Mouse (Mus musculus) MEL (cell line): ENCODE data around the gene Cspg4. TPM values are rescaled to one million over a fixed set of nuclear protein-coding genes. Genes with fewer than 3 reads are reported as not detected.
A peak's percentile ranks its signal among the peaks of the same experiment; 100 is the strongest.

Experiments
- DNase-seq: peaks from one replicate; pipeline ENCODE4 v3.0.0; 2011; ENCODE audit warnings: low read depth, low spot score
- H3K27ac ChIP-seq: 2 replicates; pipeline ENCODE4 v1.5.1; 2012; ENCODE audit warnings: low read depth, mild to moderate bottlenecking, control low read depth, low read length, moderate library complexity; ENCODE audit not compliant: control insufficient read depth
- H3K27me3 ChIP-seq, 2 experiments: fragments of 150-350 bp in 1 of 2; sonication (generic) in 1 of 2; 2 replicates each; pipeline ENCODE4 v1.6.1; 2012; ENCODE audit warnings: low read length in 2 of 2, mild to moderate bottlenecking in 2 of 2, improper control_type of control experiment in 1 of 2, moderate library complexity in 1 of 2; ENCODE audit not compliant: insufficient read depth in 2 of 2, control insufficient read depth in 1 of 2
- H3K36me3 ChIP-seq, 2 experiments: 2 replicates each; pipeline ENCODE4 v1.6.1; 2012 to 2014; ENCODE audit warnings: low read length in 2 of 2, improper control_type of control experiment in 1 of 2, inconsistent platforms in 1 of 2, mild to moderate bottlenecking in 1 of 2; ENCODE audit not compliant: insufficient read depth in 2 of 2, control insufficient read depth in 1 of 2
- H3K4me1 ChIP-seq, 2 experiments: fragments of 150-350 bp in 1 of 2; sonication (generic) in 1 of 2; 2 replicates each; pipeline ENCODE4 v1.6.1; 2012; ENCODE audit warnings: low read length in 2 of 2, improper control_type of control experiment in 1 of 2, mild to moderate bottlenecking in 1 of 2; ENCODE audit not compliant: insufficient read depth in 2 of 2, control insufficient read depth in 1 of 2
- H3K4me3 ChIP-seq, 2 experiments: fragments of 150-350 bp in 1 of 2; sonication (generic) in 1 of 2; 2 replicates each; pipeline ENCODE4 v1.5.1; 2012; ENCODE audit warnings: low read depth in 2 of 2, low read length in 2 of 2, mild to moderate bottlenecking in 2 of 2, moderate library complexity in 2 of 2, control low read depth in 1 of 2, improper control_type of control experiment in 1 of 2; ENCODE audit not compliant: control insufficient read depth in 1 of 2, insufficient read depth in 1 of 2
- H3K79me2 ChIP-seq: 2 replicates; pipeline ENCODE4 v1.6.1; 2012; ENCODE audit warnings: mild to moderate bottlenecking, low read length, moderate library complexity; ENCODE audit not compliant: control insufficient read depth, poor library complexity, insufficient read depth
- H3K9ac ChIP-seq: 2 replicates; pipeline ENCODE4 v1.6.1; 2012; ENCODE audit warnings: low read depth, mild to moderate bottlenecking, control low read depth, low read length, moderate library complexity; ENCODE audit not compliant: control insufficient read depth, poor library complexity, severe bottlenecking
- H3K9me3 ChIP-seq: fragments of 150-350 bp; sonication (generic); replicated peaks from 2 replicates; pipeline ENCODE4 v1.6.1; 2012; ENCODE audit warnings: mild to moderate bottlenecking, low read length, improper control_type of control experiment, moderate library complexity; ENCODE audit not compliant: insufficient read depth
- CHD2 ChIP-seq: IDR thresholded peaks from 2 replicates; pipeline ENCODE4 v1.6.1; 2011; ENCODE audit warnings: low read length, improper control_type of control experiment
- CTCF ChIP-seq, 3 experiments: IDR thresholded peaks in 2 of 3; conservative IDR thresholded peaks in 1 of 3; 2 replicates each; pipeline ENCODE4 v1.5.1; 2011 to 2012; ENCODE audit warnings: low read length in 3 of 3, low read depth in 2 of 3, mild to moderate bottlenecking in 2 of 3, improper control_type of control experiment in 1 of 3, inconsistent platforms in 1 of 3, mixed read lengths in 1 of 3, moderate library complexity in 1 of 3; ENCODE audit not compliant: control insufficient read depth in 1 of 3, insufficient read depth in 1 of 3, poor library complexity in 1 of 3, severe bottlenecking in 1 of 3
- ETS1 ChIP-seq: IDR thresholded peaks from 2 replicates; pipeline ENCODE4 v1.6.1; 2012; ENCODE audit warnings: low read depth, mild to moderate bottlenecking, inconsistent platforms, low read length, improper control_type of control experiment, moderate library complexity
- GATA1 ChIP-seq: IDR thresholded peaks from 2 replicates; pipeline ENCODE4 v1.6.1; 2011; ENCODE audit warnings: low read depth, low read length, improper control_type of control experiment
- KAT2A ChIP-seq: conservative IDR thresholded peaks from 2 replicates; pipeline ENCODE4 v1.6.1; 2012; ENCODE audit warnings: low read depth, low read length, improper control_type of control experiment, inconsistent platforms
- MAX ChIP-seq: IDR thresholded peaks from 2 replicates; pipeline ENCODE4 v1.6.1; 2011; ENCODE audit warnings: low read length, improper control_type of control experiment
- MXI1 ChIP-seq: IDR thresholded peaks from 2 replicates; pipeline ENCODE4 v1.6.1; 2011; ENCODE audit warnings: mild to moderate bottlenecking, low read depth, low read length, improper control_type of control experiment
- MYB ChIP-seq: IDR thresholded peaks from 2 replicates; pipeline ENCODE4 v1.6.1; 2011; ENCODE audit warnings: mild to moderate bottlenecking, low read depth, low read length, improper control_type of control experiment
- POLR2AphosphoS5 ChIP-seq: IDR thresholded peaks from 2 replicates; pipeline ENCODE4 v1.6.1; 2012; ENCODE audit warnings: low read depth, borderline replicate concordance, mild to moderate bottlenecking, inconsistent platforms, low read length, moderate library complexity, mixed read lengths
- RAD21 ChIP-seq: IDR thresholded peaks from 2 replicates; pipeline ENCODE4 v1.6.1; 2011; ENCODE audit warnings: mild to moderate bottlenecking, low read depth, low read length, improper control_type of control experiment
- RCOR1 ChIP-seq: IDR thresholded peaks from 2 replicates; pipeline ENCODE4 v1.6.1; 2012; ENCODE audit warnings: low read depth, mild to moderate bottlenecking, inconsistent platforms, low read length, improper control_type of control experiment
- SMC3 ChIP-seq: IDR thresholded peaks from 2 replicates; pipeline ENCODE4 v1.6.1; 2011; ENCODE audit warnings: low read depth, low read length, improper control_type of control experiment
- TBP ChIP-seq: IDR thresholded peaks from 2 replicates; pipeline ENCODE4 v1.8.0; 2011; ENCODE audit warnings: low read depth, low read length, improper control_type of control experiment
- UBTF ChIP-seq: IDR thresholded peaks from 2 replicates; pipeline ENCODE4 v1.6.1; 2012; ENCODE audit warnings: low read depth, mild to moderate bottlenecking, inconsistent platforms, low read length, improper control_type of control experiment, moderate library complexity, borderline replicate concordance; ENCODE audit not compliant: insufficient read depth
- USF1 ChIP-seq: IDR thresholded peaks from 2 replicates; pipeline ENCODE4 v1.6.1; 2014; ENCODE audit warnings: low read depth, mild to moderate bottlenecking, inconsistent platforms, low read length, improper control_type of control experiment, moderate library complexity
- USF2 ChIP-seq, 2 experiments: IDR thresholded peaks; 2 replicates each; pipeline ENCODE4 v1.6.1; 2011 to 2012; ENCODE audit warnings: improper control_type of control experiment in 2 of 2, low read length in 2 of 2, borderline replicate concordance in 1 of 2, inconsistent platforms in 1 of 2, low read depth in 1 of 2, mild to moderate bottlenecking in 1 of 2; ENCODE audit not compliant: insufficient read depth in 1 of 2
- ZKSCAN1 ChIP-seq: IDR thresholded peaks from 2 replicates; pipeline ENCODE4 v1.6.1; 2012; ENCODE audit warnings: low read depth, mild to moderate bottlenecking, inconsistent platforms, low read length, improper control_type of control experiment, moderate library complexity
- ZNF384 ChIP-seq: IDR thresholded peaks from 2 replicates; pipeline ENCODE4 v1.6.1; 2012; ENCODE audit warnings: low read depth, mild to moderate bottlenecking, inconsistent platforms, low read length, improper control_type of control experiment
- polyA plus RNA-seq, 2 experiments: library from polyadenylated mRNA; stranded (reverse) in 1 of 2; unstranded in 1 of 2; fragments of >175 nt in 1 of 2; fragments of >200 nt in 1 of 2; gene quantifications; 2 replicates each; pipeline versions ENCODE4 v1.2.1 to v1.2.4; 2012; ENCODE audit warnings: low replicate concordance in 2 of 2, low read depth in 1 of 2; ENCODE audit not compliant: insufficient read length in 2 of 2, insufficient read depth in 1 of 2, missing spikeins in 1 of 2
- total RNA-seq: library from RNA; depleted of rRNA; stranded (reverse); fragments of 300-350 nt; gene quantifications from 2 replicates; pipeline ENCODE4 v1.2.3, GENCODE M21; 2012; rRNA removed

Cspg4 gene
- total RNA-seq (0.16 and 0.23 TPM in 2 replicates), polyA plus RNA-seq (under 1 TPM in 1 of 2 experiments, not detected in 1; 0.15 TPM)

DNA sequence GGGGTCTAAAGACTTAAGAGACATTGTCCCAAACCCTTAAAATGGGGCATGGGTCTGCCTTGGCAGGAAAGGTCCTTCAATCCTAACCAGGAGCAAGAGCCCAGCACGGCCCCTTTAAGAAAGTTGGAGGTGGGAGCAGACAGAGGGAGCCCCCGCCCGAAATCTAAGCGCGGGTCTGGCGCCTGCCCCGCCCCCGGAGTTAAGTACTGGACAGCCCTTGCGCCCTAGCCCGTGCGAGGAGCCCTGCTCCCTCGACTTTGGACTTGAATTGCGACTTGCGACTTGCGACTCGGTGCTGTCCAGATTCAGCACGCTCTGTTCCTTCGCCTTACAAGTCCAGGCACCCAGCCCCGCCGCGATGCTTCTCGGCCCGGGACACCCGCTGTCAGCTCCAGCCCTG, at the start of gene Cspg4:
TSS of gene Cspg4 (plus strand) at position 202 of the 400 bp plus-strand sequence.
- Histone ChIP-seq H3K4me3 (no peak within 1 kb of the TSS), H3K27me3 (peaks cover 9 to 19% of the 10 kb centered on the region in 2 experiments)

DNA sequence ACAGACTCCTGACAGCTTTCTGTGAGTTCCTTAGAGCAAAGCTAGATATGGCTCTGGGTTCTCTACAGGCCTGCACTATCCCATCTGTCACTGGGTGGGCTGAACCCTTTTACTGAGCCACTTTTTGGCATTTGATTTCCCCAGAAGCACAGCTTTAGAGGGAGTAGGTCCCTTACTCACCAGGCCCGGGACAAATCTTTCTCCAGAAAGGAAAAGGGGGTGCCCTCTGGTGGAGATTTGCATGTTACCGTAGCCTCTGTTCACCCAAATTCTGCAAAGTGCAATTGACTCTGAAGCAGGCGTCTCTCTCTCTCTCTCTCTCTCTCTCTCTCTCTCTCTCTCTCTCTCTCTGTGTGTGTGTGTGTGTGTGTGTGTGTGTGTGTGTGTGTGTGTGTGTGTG, 39.9 kb upstream of the Cspg4 start:
- peak; percentile 10 for DNase-seq
- Histone ChIP-seq H3K4me3 (no peak overlapping the region), H3K79me2 (no peaks in the 10 kb centered on the region), H3K36me3 (no peaks in the 10 kb centered on the region), H3K9me3 (no peaks in the 10 kb centered on the region), H3K27me3 (peaks cover 0 to 12% of the 10 kb centered on the region in 2 experiments; a peak in 3 of 4 replicates), H3K4me1 (no peaks in the 10 kb centered on the region), H3K27ac (no peak overlapping the region), H3K9ac (no peak overlapping the region)
- TF ChIP-seq CTCF (IDR thresholded peaks at IDR 0.05 in 2 of 3, conservative IDR thresholded peaks at IDR 0.05 in 1 of 3; ENCODE audit: control insufficient read depth in 1 of 3, insufficient read depth in 1 of 3, low read depth in 2 of 3, low read length in 3 of 3, poor library complexity in 1 of 3, severe bottlenecking in 1 of 3) (peak in 2 of 3 experiments; percentile 33 to 34; a peak in 4 of 6 replicates), SMC3 (0 out of 2 replicates have a peak, but pooled peaks have one; percentile 26), USF2 (IDR thresholded peaks at IDR 0.05; ENCODE audit: borderline replicate concordance in 1 of 2, insufficient read depth in 1 of 2, low read depth in 1 of 2, low read length in 2 of 2) (no peak)

More for the DNA sequence above, at the start of gene Cspg4:
- H3K4me1 ChIP-seq: 0 out of 4 replicates have a peak, but pooled peaks cover 0 to 5% of the 10 kb centered on the region in 2 experiments
- no peaks in the 10 kb centered on the region for H3K9me3 ChIP-seq
- H3K79me2 ChIP-seq: no peaks in the 10 kb centered on the region
- TF ChIP-seq MXI1 (no peak), USF2 (IDR thresholded peaks at IDR 0.05; ENCODE audit: borderline replicate concordance in 1 of 2, insufficient read depth in 1 of 2, low read depth in 1 of 2, low read length in 2 of 2) (no peak), CHD2 (no peak), ETS1 (no peak), TBP (no peak), MAX (no peak), ZKSCAN1 (no peak), KAT2A (no peak), ZNF384 (no peak), CTCF (IDR thresholded peaks at IDR 0.05 in 2 of 3, conservative IDR thresholded peaks at IDR 0.05 in 1 of 3; ENCODE audit: control insufficient read depth in 1 of 3, insufficient read depth in 1 of 3, low read depth in 2 of 3, low read length in 3 of 3, poor library complexity in 1 of 3, severe bottlenecking in 1 of 3) (no peak), POLR2AphosphoS5 (no peak), USF1 (no peak), GATA1 (no peak), RCOR1 (no peak), UBTF (no peak), MYB (no peak), RAD21 (no peak)
- H3K36me3 ChIP-seq: no peaks in the 10 kb centered on the region
- no peak within 1 kb of the TSS for H3K9ac ChIP-seq
- DNase-seq: no peak
- no peak within 1 kb of the TSS for H3K27ac ChIP-seq
